Mouse (Mus musculus) ES-Bruce4 (cell line): ENCODE measurements around the gene Patj.

Experiments used
- CTCF ChIP-seq: IDR thresholded peaks from one replicate; pipeline ENCODE4 v1.8.1; 2011; ENCODE audit warnings: low read depth, low read length
- EP300 ChIP-seq: IDR thresholded peaks from 2 replicates; pipeline ENCODE4 v1.6.1; 2011; ENCODE audit warnings: low read depth, low read length; ENCODE audit not compliant: insufficient read depth

DNA sequence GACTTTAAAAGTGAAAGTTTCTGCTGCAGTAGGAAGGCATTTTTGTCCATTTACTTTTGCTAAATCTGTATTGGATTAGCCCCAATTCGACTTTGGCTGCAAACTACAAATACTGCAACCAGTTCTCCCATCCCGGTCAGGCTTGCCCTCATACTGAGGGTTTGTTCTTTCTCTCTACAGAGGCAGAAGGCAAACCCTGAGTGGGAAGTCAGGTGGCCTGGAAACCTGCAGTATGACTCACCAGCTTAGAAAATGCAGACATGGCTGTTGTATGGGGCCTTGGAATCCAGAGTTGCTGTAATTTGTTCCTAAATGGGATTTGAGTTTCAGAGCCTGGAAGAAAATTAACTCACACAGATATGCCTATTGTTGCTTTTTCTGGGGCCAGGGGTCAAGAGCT is 192.1 kb downstream of the Patj start:
- TF ChIP-seq CTCF (no peak), EP300 (no peak)
